Mouse (Mus musculus) macrophage (primary cell): ENCODE results near the gene Syt1. TPM values are rescaled to one million over a fixed set of nuclear protein-coding genes. Genes with fewer than 3 reads are reported as not detected.

Source experiments
- H3K27ac ChIP-seq: fragments of 350-480 bp; formaldehyde crosslinking; 2 replicates; pipeline ENCODE4 v1.9.0; 2021
- H3K36me3 ChIP-seq: fragments of 350-480 bp; formaldehyde crosslinking; 2 replicates; pipeline ENCODE4 v1.9.0; 2021; ENCODE audit errors: inconsistent target
- H3K4me3 ChIP-seq: fragments of 350-480 bp; formaldehyde crosslinking; 2 replicates; pipeline ENCODE4 v1.9.0; 2021; ENCODE audit errors: inconsistent target
- H3K79me2 ChIP-seq: fragments of 350-480 bp; formaldehyde crosslinking; 2 replicates; pipeline ENCODE4 v1.9.0; 2021; ENCODE audit errors: inconsistent target
- WGBS: methylation state at CpG from one replicate; pipeline ENCODE4 v1.1.7; 2026; ENCODE audit warnings: inconsistent platforms; ENCODE audit not compliant: missing documents; 5-methylcytosine and 5-hydroxymethylcytosine counted together
- polyA plus RNA-seq: library from polyadenylated mRNA; stranded (reverse); fragments of 250-400 nt; gene quantifications from 3 replicates; pipeline ENCODE4 v1.2.4, GENCODE M21; 2018; ENCODE audit warnings: inconsistent platforms

The Syt1 gene
- polyA plus RNA-seq, 1 experiment from 2014 or later: not detected

DNA sequence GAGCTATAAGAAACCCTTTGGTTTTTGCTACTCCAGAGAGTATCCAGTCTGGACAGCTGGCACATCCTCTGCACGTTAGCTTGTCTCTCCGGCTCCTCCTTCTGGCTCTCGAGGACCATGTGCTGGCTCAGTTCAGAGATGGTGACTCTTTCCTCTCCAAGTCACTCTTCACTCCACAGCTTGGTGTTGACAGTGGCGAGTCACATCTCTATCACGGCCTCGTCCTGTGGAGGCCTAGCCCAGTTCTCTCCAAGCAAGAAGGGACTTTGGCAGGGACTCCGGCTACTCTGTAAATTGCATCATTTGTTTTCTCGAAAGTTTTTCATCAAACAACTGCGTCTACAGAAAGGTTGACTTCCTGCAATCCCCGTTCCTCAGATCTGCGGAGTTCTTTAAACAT, 562.4 kb downstream of the Syt1 start:
- WGBS: 90% methylated on average over 11 of the region's 11 CpGs
- H3K27ac ChIP-seq: no peak overlapping the region
- no peak overlapping the region for H3K4me3 ChIP-seq

More for the DNA sequence above, 562.4 kb downstream of the Syt1 start:
- no peaks in the 10 kb centered on the region for H3K36me3 ChIP-seq
- H3K79me2 ChIP-seq: no peaks in the 10 kb centered on the region
